Mouse (Mus musculus): ENCODE results near the gene Srebf1.

GRCm38 (mm10) chr11:60208712-60209111, 13.7 kb downstream of the Srebf1 start:
- no peak for TF ChIP-seq CTCF (IDR thresholded peaks at IDR 0.05; ENCODE audit: control insufficient read depth, insufficient read depth, insufficient read length)
- TF ChIP-seq FOSL1 (IDR thresholded peaks at IDR 0.05; ENCODE audit: insufficient read depth, low read length, poor library complexity, severe bottlenecking), result no peak
- TF ChIP-seq USF1 (IDR thresholded peaks at IDR 0.05; ENCODE audit: low read depth), result no peak
- TF ChIP-seq CEBPB (IDR thresholded peaks at IDR 0.05; ENCODE audit: low read depth), result no peak
- TF ChIP-seq MAX (IDR thresholded peaks at IDR 0.05), result no peak
- no peak for TF ChIP-seq MYOG (IDR thresholded peaks at IDR 0.05; ENCODE audit: control insufficient read depth, extremely low read depth, insufficient read length)
- no peak for TF ChIP-seq MYOD1 (IDR thresholded peaks at IDR 0.05; ENCODE audit: control insufficient read depth, insufficient read length, low read depth)

Data from C2C12 (cell line).